Mouse (Mus musculus) bone marrow macrophage, adult 2 months (primary cell): ENCODE measurements around the gene Ifitm2.

Experiments
- CTCF ChIP-seq: IDR thresholded peaks from 2 replicates; pipeline ENCODE4 v1.5.1; 2012; ENCODE audit warnings: low read depth, mild to moderate bottlenecking, low read length, moderate library complexity
- POLR2A ChIP-seq: IDR thresholded peaks from 2 replicates; pipeline ENCODE4 v1.6.1; 2012; ENCODE audit warnings: mild to moderate bottlenecking, low read depth, low read length, borderline replicate concordance

DNA sequence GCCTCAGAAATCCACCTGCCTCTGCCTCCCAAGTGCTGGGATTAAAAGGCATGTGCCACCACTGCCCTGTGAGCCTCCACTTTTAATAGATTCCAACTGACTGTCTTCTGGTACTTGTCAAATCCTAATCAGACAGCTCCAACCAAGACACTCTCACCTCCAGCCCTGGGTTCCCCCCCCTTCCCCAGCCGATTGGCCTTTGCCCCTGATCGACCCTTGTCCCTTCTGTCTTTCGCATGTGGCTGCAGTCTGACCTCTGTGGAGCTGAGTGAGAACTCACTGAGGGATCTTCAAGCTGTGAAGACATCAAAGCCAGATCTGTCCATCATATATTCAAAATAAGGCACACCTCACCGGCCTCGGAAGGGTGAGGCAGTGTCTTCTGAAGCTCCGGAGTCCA, 28.6 kb downstream of the Ifitm2 start:
- no peak for TF ChIP-seq CTCF
- TF ChIP-seq POLR2A = no peak
